Mouse (Mus musculus) liver, postnatal 0 days (tissue): ENCODE data around the gene Zfp78.

ENCODE experiments used
- CTCF ChIP-seq: sonication (generic); IDR thresholded peaks from 2 replicates; pipeline ENCODE4 v1.5.1; 2016; ENCODE audit warnings: antibody characterized with exemption, low read depth
- EP300 ChIP-seq: IDR thresholded peaks from 2 replicates; pipeline ENCODE4 v1.6.1; 2016; ENCODE audit warnings: antibody characterized with exemption, low read depth, mild to moderate bottlenecking

DNA sequence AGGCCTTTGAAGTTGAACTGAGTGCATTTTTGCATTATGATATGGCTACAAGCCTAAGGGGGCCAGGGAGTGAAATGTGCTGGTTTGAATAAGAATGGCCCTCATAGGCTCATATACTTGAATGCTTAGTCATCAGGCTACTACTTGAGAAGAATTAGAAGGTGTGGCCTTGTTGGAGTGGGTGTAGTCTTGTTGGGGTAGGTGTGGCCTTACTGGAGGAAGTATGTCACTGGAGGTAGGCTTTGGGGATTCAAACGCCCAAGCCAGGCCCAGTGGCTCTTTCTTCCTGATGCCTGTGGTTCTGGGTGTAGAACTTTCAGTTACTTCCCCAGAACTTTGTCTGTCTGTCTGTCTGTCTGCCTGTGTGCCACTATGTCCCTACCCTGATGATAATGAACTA is 1.7 kb downstream of the Zfp78 start:
- TF ChIP-seq CTCF (no peak), EP300 (no peak)
